Mouse (Mus musculus) right cerebral cortex, postnatal 14 days (tissue): ENCODE data around the gene Ttc16.

Experiments used
- DNase-seq: peaks from one replicate; pipeline ENCODE4 v3.0.0; 2022

Ttc16 gene

GRCm38 (mm10) chr2:32779131-32779530 is 3.7 kb upstream of the Ttc16 start:
- DNase-seq: peak; percentile 69

GRCm38 (mm10) chr2:32778081-32778480 is 2.6 kb upstream of the Ttc16 start:
- DNase-seq: no peak

GRCm38 (mm10) chr2:32776192-32776591 is 759 bp upstream of the Ttc16 start:
- no peak for DNase-seq

GRCm38 (mm10) chr2:32772626-32773279 is 2.7 kb downstream of the Ttc16 start:
- DNase-seq: no peak

- DNase-seq: no peak
Measured at GRCm38 (mm10) chr2:32771886-32772285, 3.5 kb downstream of the Ttc16 start.

- DNase-seq: no peak
Measured at GRCm38 (mm10) chr2:32769327-32770085, 5.9 kb downstream of the Ttc16 start.

GRCm38 (mm10) chr2:32768661-32769285 is 6.7 kb downstream of the Ttc16 start:
- no peak for DNase-seq

GRCm38 (mm10) chr2:32767241-32767640 is 8.2 kb downstream of the Ttc16 start:
- no peak for DNase-seq

- DNase-seq: no peak
Measured at GRCm38 (mm10) chr2:32763353-32763752, 12.1 kb downstream of the Ttc16 start.

GRCm38 (mm10) chr2:32761859-32762258 is 13.6 kb downstream of the Ttc16 start:
- DNase-seq: no peak

GRCm38 (mm10) chr2:32761361-32761760 is 14.1 kb downstream of the Ttc16 start:
- no peak for DNase-seq

- no peak for DNase-seq
Measured at GRCm38 (mm10) chr2:32759001-32759400, 16.4 kb downstream of the Ttc16 start.

GRCm38 (mm10) chr2:32758503-32758902 is 16.9 kb downstream of the Ttc16 start:
- no peak for DNase-seq

GRCm38 (mm10) chr2:32757056-32757845 is 18.2 kb downstream of the Ttc16 start, which contains the start of gene Tor2a:
Gene Tor2a (plus strand): TSS chr2:32757234.
- DNase-seq: peak; percentile 97

GRCm38 (mm10) chr2:32756674-32757055 is 18.8 kb downstream of the Ttc16 start:
- DNase-seq: no peak

GRCm38 (mm10) chr2:32752181-32752580 is 23.3 kb downstream of the Ttc16 start:
- DNase-seq: no peak

GRCm38 (mm10) chr2:32751665-32752033 is 23.8 kb downstream of the Ttc16 start:
- no peak for DNase-seq

- no peak for DNase-seq
Measured at GRCm38 (mm10) chr2:32750887-32751664, 24.4 kb downstream of the Ttc16 start.

GRCm38 (mm10) chr2:32750199-32750598 is 25.2 kb downstream of the Ttc16 start:
- no peak for DNase-seq

GRCm38 (mm10) chr2:32749082-32749481 is 26.4 kb downstream of the Ttc16 start:
- DNase-seq: no peak

- no peak for DNase-seq
Measured at GRCm38 (mm10) chr2:32744272-32744982, 31.0 kb downstream of the Ttc16 start.

- DNase-seq: peak; percentile 84
Measured at GRCm38 (mm10) chr2:32742173-32742531, 33.3 kb downstream of the Ttc16 start.
